Mouse (Mus musculus) stomach, embryonic 14.5 days (tissue): ENCODE measurements around the gene Sbno1. TPM values are rescaled to one million over a fixed set of nuclear protein-coding genes. Genes with fewer than 3 reads are reported as not detected.
"Not testable (repeated sequence)": the region's sequence is repeated elsewhere in the genome, so short reads cannot be mapped to it uniquely, and the experiment has no call there.

Experiments
- ATAC-seq: fragments of 200-750 bp; cut with Nextera tagmentation; 2 replicates; pipeline ENCODE4 v1.8.0; 2017; ENCODE audit warnings: low read depth, moderate TSS enrichment; ENCODE audit not compliant: insufficient number of reproducible peaks, insufficient read depth, low FRiP score
- H3K27ac ChIP-seq: fragments of 300-500 bp; sonication (generic); 2 replicates; pipeline ENCODE4 v1.5.1; 2014; ENCODE audit warnings: mild to moderate bottlenecking, low read length, moderate library complexity, mixed read lengths
- H3K27me3 ChIP-seq: fragments of 300-500 bp; sonication (generic); 2 replicates; pipeline ENCODE4 v1.6.1; 2014; ENCODE audit warnings: low read length, control low read depth, mixed read lengths; ENCODE audit not compliant: control insufficient read depth, insufficient read depth
- H3K36me3 ChIP-seq: fragments of 300-500 bp; sonication (generic); 2 replicates; pipeline ENCODE4 v1.6.1; 2014; ENCODE audit warnings: mild to moderate bottlenecking, control low read depth, low read length, moderate library complexity, mixed read lengths; ENCODE audit not compliant: control insufficient read depth, insufficient read depth
- H3K4me1 ChIP-seq: fragments of 300-500 bp; sonication (generic); 2 replicates; pipeline ENCODE4 v1.6.1; 2014; ENCODE audit warnings: low read length, control low read depth, mixed read lengths; ENCODE audit not compliant: control insufficient read depth, insufficient read depth
- H3K4me2 ChIP-seq: fragments of 300-500 bp; sonication (generic); replicated peaks from 2 replicates; pipeline ENCODE4 v1.6.1; 2014; ENCODE audit warnings: low read depth, low read length, control low read depth
- H3K4me3 ChIP-seq: fragments of 300-500 bp; sonication (generic); 2 replicates; pipeline ENCODE4 v1.5.1; 2014; ENCODE audit warnings: low read depth, low read length, control low read depth
- H3K9ac ChIP-seq: fragments of 300-500 bp; sonication (generic); replicated peaks from 2 replicates; pipeline ENCODE4 v1.6.1; 2014; ENCODE audit warnings: low read depth, mild to moderate bottlenecking, control low read depth, low read length, moderate library complexity, mixed read lengths
- H3K9me3 ChIP-seq: fragments of 300-500 bp; sonication (generic); 2 replicates; pipeline ENCODE4 v1.6.1; 2016; ENCODE audit warnings: low read depth, low read length, control low read depth; ENCODE audit not compliant: control insufficient read depth
- WGBS: fragments of 180-500 bp; shearing (Covaris S2); extraction: QIAGEN DNeasy Blood & Tissue Kit; methylation state at CpG from one replicate; pipeline ENCODE4 v1.1.7; 2014; 5-methylcytosine and 5-hydroxymethylcytosine counted together
- polyA plus RNA-seq: library from polyadenylated mRNA; unstranded; fragments of >200 nt; fragmentation: Nextera tagmentation; extraction: Ambion mirVana; gene quantifications from 2 replicates; pipeline ENCODE4 v1.2.1, GENCODE M21; 2014

Gene Sbno1
- polyA plus RNA-seq, 1 experiment from 2014 or later, result 104 TPM

DNA sequence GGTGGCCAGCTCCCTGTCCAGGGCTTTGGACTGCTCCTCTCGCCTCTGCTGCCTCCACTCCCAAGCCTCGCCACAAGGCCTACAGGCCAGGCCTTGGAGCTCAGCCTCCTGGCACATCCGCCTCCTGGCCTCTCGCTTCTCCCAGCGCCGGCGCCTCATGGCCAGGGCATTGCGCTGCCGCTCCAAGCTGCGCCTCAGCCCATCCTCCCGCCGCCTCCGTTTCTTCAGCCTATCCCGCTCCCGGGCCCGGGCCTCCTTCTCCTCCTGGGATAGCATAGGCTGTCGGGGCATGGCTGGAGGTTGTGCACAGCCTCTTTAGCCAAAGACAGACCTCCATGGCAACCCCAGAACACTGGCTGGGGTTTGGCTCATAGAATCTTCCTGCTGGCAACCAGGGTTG lies 76.6 kb downstream of the Sbno1 start:
- WGBS, result 92% methylated on average over 17 of the region's 17 CpGs
- Histone ChIP-seq H3K4me1 (peaks cover 17% of the 10 kb centered on the region), H3K27me3 (no peaks in the 10 kb centered on the region), H3K27ac (no peak overlapping the region), H3K9me3 (no peaks in the 10 kb centered on the region), H3K9ac (no peak overlapping the region; the same call in 1 of the 2 replicates), H3K36me3 (peaks cover 43% of the 10 kb centered on the region), H3K4me2 (no peak overlapping the region), H3K4me3 (no peak overlapping the region)
- no peak for ATAC-seq

DNA sequence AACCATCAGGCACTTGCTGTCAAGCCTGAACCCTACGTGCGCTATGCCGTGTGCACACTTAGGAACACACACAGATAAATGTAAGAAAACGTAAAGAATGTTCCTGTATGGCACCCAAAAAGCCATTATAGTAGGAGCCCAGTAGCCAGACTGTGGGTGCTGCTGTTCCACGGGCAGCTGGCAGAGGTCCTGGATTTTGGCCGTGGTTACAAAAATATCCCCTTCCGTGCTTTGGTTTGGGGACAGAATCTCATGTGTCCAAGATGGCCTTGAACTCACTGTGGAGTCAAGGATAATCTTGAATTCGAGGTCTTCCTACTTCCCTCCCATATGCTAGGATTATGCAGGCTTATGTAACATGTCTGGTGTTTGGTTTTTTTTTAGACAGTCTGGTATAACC lies 82.9 kb downstream of the Sbno1 start:
- no peak overlapping the region for H3K27ac ChIP-seq
- H3K27me3 ChIP-seq, result no peaks in the 10 kb centered on the region
- peaks cover 5% of the 10 kb centered on the region; the same call in 1 of the 2 replicates for H3K4me1 ChIP-seq
- WGBS, result 77% methylated on average over 8 of the region's 8 CpGs
- no peak overlapping the region for H3K4me3 ChIP-seq
- H3K4me2 ChIP-seq, result no peak overlapping the region
- no peak for ATAC-seq
- H3K36me3 ChIP-seq, result peaks cover 23% of the 10 kb centered on the region
- H3K9ac ChIP-seq, result no peak overlapping the region
- H3K9me3 ChIP-seq, result no peaks in the 10 kb centered on the region

DNA sequence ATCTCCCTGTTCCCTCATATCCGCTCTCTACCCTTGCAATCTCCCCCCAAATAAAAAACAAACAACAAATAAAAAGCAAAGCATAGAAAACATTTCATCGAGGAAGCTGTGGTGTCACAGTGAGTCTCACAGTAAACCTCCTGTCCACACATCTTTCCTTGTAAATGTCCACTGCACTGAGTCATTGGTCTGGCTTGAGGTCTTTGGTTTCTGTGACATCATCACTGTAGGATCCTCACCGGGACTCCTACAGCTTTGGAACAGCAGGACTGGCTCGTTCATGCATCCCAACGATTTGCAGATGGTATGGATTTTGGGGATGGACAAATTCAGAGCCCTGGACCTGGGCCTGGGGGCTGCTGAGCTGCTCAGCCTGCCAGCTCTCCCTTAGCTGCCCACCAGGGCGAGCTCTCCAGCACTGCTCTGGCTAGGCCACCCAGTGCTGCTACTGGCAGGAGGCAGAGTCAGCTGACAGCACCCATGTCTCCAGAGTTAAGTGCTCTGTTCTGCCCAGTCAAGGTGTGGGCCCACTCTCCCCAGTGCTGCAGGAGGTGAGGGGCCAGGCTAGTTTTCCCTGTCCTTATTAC lies 84.0 kb downstream of the Sbno1 start:
- 67% methylated on average over 6 of the region's 6 CpGs for WGBS
- H3K4me2 ChIP-seq, H3K9me3 ChIP-seq, H3K27me3 ChIP-seq, H3K9ac ChIP-seq, H3K27ac ChIP-seq, H3K4me3 ChIP-seq: not testable (repeated sequence)
- Histone ChIP-seq H3K36me3 (peaks cover 19% of the 10 kb centered on the region), H3K4me1 (peaks cover 13% of the 10 kb centered on the region)
- 0 out of 2 replicates have a peak, but pooled peaks have one; percentile 29 for ATAC-seq

DNA sequence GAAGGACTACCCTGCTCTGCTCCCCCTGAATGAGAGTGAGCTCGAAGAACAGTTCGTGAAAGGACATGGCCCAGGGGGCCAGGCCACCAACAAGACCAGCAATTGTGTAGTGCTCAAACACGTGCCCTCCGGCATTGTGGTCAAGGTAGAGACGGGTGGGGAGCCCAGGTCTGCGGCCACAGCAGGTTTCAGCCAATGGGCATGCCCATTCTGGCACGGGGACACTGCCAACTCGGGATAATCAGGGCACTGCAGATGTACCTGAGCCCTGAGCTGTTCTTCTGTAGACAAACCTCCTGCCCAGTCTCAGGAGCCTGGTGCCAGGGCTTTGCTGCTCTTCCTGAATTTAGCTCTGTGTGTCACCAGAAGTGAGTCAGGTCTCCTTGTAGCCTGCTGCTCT lies 87.0 kb downstream of the Sbno1 start:
- no peak overlapping the region for H3K4me2 ChIP-seq
- 88% methylated on average over 8 of the region's 8 CpGs for WGBS
- H3K4me1 ChIP-seq, result peaks cover 13% of the 10 kb centered on the region
- no peak overlapping the region for H3K4me3 ChIP-seq
- ATAC-seq, result no peak
- no peaks in the 10 kb centered on the region for H3K36me3 ChIP-seq
- H3K9me3 ChIP-seq, result no peaks in the 10 kb centered on the region
- no peak overlapping the region for H3K9ac ChIP-seq
- no peaks in the 10 kb centered on the region for H3K27me3 ChIP-seq
- H3K27ac ChIP-seq, result 0 out of 2 replicates have a peak overlapping the region, but pooled peaks have one; percentile 12

DNA sequence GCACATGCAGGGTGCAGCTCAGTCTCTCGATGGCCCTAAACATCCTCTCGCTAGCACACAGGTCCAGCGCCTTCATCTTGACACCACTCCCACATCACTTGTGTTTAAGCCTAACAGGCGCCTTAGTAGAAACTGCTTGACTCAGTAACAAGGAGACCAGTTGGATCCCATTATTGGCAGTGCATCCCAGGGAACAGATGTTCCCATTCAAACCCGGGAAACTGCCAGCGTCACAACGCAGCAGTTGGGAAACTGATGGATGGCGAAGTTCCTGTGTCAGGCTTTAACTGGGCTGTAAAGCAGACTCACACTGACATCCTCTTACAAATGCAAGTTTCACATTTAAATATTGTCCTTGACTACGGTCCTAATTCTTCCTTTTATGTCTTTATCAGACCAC lies 87.9 kb downstream of the Sbno1 start:
- Histone ChIP-seq H3K9ac (no peak overlapping the region), H3K36me3 (no peaks in the 10 kb centered on the region), H3K27me3 (no peaks in the 10 kb centered on the region), H3K9me3 (no peaks in the 10 kb centered on the region), H3K4me1 (peaks cover 13% of the 10 kb centered on the region), H3K4me3 (no peak overlapping the region), H3K27ac (peak overlapping the region; percentile 12; the same call in 1 of the 2 replicates), H3K4me2 (no peak overlapping the region)
- ATAC-seq, result peak; percentile 17; the same call in 1 of the 2 replicates
- 31% methylated on average over 9 of the region's 9 CpGs for WGBS

DNA sequence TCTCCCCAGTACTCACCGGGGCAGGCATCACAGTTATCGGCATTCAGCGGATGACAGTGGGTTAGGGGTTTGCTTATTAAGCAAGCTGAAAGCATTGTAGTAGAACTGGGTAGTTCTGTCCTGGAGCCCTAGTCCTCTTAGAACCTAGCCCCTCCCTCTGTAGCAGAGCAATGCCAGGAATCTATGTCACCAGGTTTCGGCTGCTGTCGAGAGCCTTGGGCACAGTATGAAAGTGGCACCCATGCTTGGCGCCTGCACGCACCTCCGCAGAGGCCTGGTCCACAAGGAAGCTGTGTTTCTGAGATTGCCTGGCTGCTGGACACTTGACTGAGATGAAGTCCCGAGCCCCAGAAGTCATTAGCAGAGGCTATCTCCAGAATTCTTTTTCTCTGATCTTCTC lies 88.7 kb downstream of the Sbno1 start:
- Histone ChIP-seq H3K27me3 (no peaks in the 10 kb centered on the region), H3K4me3 (no peak overlapping the region), H3K9me3 (no peaks in the 10 kb centered on the region), H3K4me2 (no peak overlapping the region), H3K27ac (no peak overlapping the region), H3K9ac (no peak overlapping the region), H3K4me1 (peaks cover 13% of the 10 kb centered on the region), H3K36me3 (no peaks in the 10 kb centered on the region)
- ATAC-seq, result no peak
- WGBS, result 83% methylated on average over 9 of the region's 9 CpGs

DNA sequence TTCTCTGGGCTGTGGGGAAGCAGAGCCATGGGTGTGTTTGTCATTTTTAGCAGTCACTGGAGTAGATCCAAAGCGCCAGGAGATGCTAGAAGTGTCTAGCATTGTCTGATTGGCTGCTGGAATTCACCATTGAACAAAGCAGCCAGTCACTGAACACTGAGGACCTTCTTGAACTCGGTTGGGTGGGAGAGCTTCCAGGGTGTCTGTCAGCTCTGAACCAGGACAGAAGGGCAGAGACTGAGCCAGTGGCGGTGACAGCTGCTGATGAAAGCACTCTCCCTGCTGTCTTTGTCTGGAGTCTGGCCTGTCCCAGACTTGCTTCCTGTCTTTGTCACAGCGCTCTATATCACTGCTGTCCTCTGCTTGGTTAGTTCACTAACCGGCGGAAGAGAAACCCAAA lies 91.4 kb downstream of the Sbno1 start:
- no peak for ATAC-seq

DNA sequence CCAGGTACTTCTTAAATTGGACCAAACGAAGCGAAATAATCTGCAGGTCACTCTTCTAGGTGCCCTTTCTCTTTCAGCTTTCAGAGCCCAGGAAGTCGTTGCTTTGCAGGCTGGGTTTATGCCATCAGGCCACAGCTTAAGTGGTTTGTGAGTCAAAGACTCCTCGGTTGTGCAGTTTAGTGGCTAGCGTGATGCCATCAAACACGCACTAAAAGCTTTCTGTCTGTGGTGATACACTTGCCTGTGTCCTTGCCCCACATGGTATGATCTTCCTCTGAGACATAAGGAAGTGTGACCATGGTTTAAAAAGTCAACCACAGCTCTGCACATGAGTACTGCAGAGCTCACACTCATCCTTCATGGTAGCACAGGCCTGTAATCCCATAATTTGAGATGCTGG lies 95.7 kb downstream of the Sbno1 start:
- H3K27me3 ChIP-seq, result no peaks in the 10 kb centered on the region
- no peak overlapping the region for H3K27ac ChIP-seq
- H3K4me1 ChIP-seq, result 0 out of 2 replicates have a peak, but pooled peaks cover 7% of the 10 kb centered on the region
- no peak overlapping the region for H3K4me2 ChIP-seq
- H3K4me3 ChIP-seq, result no peak overlapping the region
- no peaks in the 10 kb centered on the region for H3K36me3 ChIP-seq
- no peak overlapping the region for H3K9ac ChIP-seq
- 92% methylated on average over 6 of the region's 6 CpGs for WGBS
- no peak for ATAC-seq
- H3K9me3 ChIP-seq, result no peaks in the 10 kb centered on the region

More for the DNA sequence above, 91.4 kb downstream of the Sbno1 start:
- Histone ChIP-seq H3K4me3 (no peak overlapping the region), H3K4me2 (no peak overlapping the region), H3K27me3 (no peaks in the 10 kb centered on the region), H3K9me3 (no peaks in the 10 kb centered on the region), H3K9ac (no peak overlapping the region), H3K4me1 (peaks cover 13% of the 10 kb centered on the region), H3K36me3 (no peaks in the 10 kb centered on the region), H3K27ac (0 out of 2 replicates have a peak overlapping the region, but pooled peaks have one; percentile 15)
- 60% methylated on average over 6 of the region's 6 CpGs for WGBS
